Mouse (Mus musculus) lung, adult 2 months (tissue): ENCODE measurements at regions not wholly inside any gene's neighbourhood (a gene's known extent, or its start where the extent isn't known, plus 50 kb on each side); places are given as distances from the start of the nearest gene placed in this dataset.

Source experiments
- DNase-seq: peaks from one replicate; pipeline ENCODE4 v3.0.0; 2022
- H3K4me1 ChIP-seq: fragments of 200-500 bp; 2 replicates; pipeline ENCODE4 v1.6.1; 2011; ENCODE audit warnings: low read length; ENCODE audit not compliant: control insufficient read depth, insufficient read depth
- H3K4me3 ChIP-seq: fragments of 200-500 bp; replicated peaks from 2 replicates; pipeline ENCODE3; 2011; ENCODE audit warnings: low read depth, mild to moderate bottlenecking, control low read depth, low read length; ENCODE audit errors: extremely low read depth
- CTCF ChIP-seq: fragments of 200-500 bp; IDR thresholded peaks from 2 replicates; pipeline ENCODE4 v1.5.1; 2011; ENCODE audit warnings: mild to moderate bottlenecking, low read length, control low read depth; ENCODE audit not compliant: insufficient read depth
- POLR2A ChIP-seq: fragments of 200-500 bp; IDR thresholded peaks from 2 replicates; pipeline ENCODE4 v1.6.1; 2011; ENCODE audit warnings: low read depth, mild to moderate bottlenecking, control low read depth, low read length, borderline replicate concordance; ENCODE audit errors: extremely low read depth
- WGBS: fragments of 180-500 bp; shearing (Covaris S2); methylation state at CpG from one replicate; pipeline ENCODE4 v1.1.7; 2018; 5-methylcytosine and 5-hydroxymethylcytosine counted together

GRCm38 (mm10) chr11:19475068-19475786 is 448.9 kb upstream of the Spred2 start:
- DNase-seq = no peak
- Histone ChIP-seq H3K4me1 (peaks cover 2% of the 10 kb centered on the region; the same call in 1 of the 2 replicates), H3K4me3 (no peak overlapping the region)
- WGBS = 28% methylated on average over 18 of the region's 18 CpGs
- TF ChIP-seq CTCF = no peak

GRCm38 (mm10) chr11:19493089-19493756 is 431.0 kb upstream of the Spred2 start:
- no peak for DNase-seq
- no peaks in the 10 kb centered on the region for H3K4me1 ChIP-seq
- WGBS = 72% methylated on average over 2 of the region's 2 CpGs
- no peak for TF ChIP-seq POLR2A
- TF ChIP-seq CTCF = no peak
- no peak overlapping the region for H3K4me3 ChIP-seq

- TF ChIP-seq POLR2A (no peak), CTCF (no peak)
- WGBS = 88% methylated on average over 3 of the region's 3 CpGs
- H3K4me3 ChIP-seq = no peak overlapping the region
- no peaks in the 10 kb centered on the region for H3K4me1 ChIP-seq
- DNase-seq = no peak
Measured at GRCm38 (mm10) chr11:19521721-19522120, 402.5 kb upstream of the Spred2 start.

- no peak for TF ChIP-seq CTCF
- TF ChIP-seq POLR2A = no peak
- Histone ChIP-seq H3K4me3 (no peak overlapping the region), H3K4me1 (no peaks in the 10 kb centered on the region)
- 74% methylated on average over 6 of the region's 6 CpGs for WGBS
- DNase-seq = no peak
Measured at GRCm38 (mm10) chr11:19523853-19524487, 400.2 kb upstream of the Spred2 start.

GRCm38 (mm10) chr11:19529126-19529525 is 395.0 kb upstream of the Spred2 start:
- no peak for TF ChIP-seq CTCF
- no peak for TF ChIP-seq POLR2A
- no peak for DNase-seq
- WGBS = 70% methylated on average over 5 of the region's 5 CpGs

GRCm38 (mm10) chr11:19530652-19531051 is 393.5 kb upstream of the Spred2 start:
- 89% methylated on average over 3 of the region's 3 CpGs for WGBS
- no peaks in the 10 kb centered on the region for H3K4me1 ChIP-seq
- H3K4me3 ChIP-seq = no peak overlapping the region
- no peak for DNase-seq
- TF ChIP-seq CTCF = no peak
- no peak for TF ChIP-seq POLR2A

More at GRCm38 (mm10) chr11:19529126-19529525, 395.0 kb upstream of the Spred2 start:
- no peak overlapping the region for H3K4me3 ChIP-seq
- H3K4me1 ChIP-seq = no peaks in the 10 kb centered on the region

- Histone ChIP-seq H3K4me1 (no peaks in the 10 kb centered on the region), H3K4me3 (no peak overlapping the region)
- TF ChIP-seq POLR2A (no peak), CTCF (no peak)
- 27% methylated on average over 20 of the region's 20 CpGs for WGBS
- DNase-seq = peak; percentile 5
Measured at GRCm38 (mm10) chr11:19531255-19532003, 392.7 kb upstream of the Spred2 start.

- no peak overlapping the region for H3K4me3 ChIP-seq
- TF ChIP-seq POLR2A = no peak
- no peak for TF ChIP-seq CTCF
- WGBS = 80% methylated on average over 7 of the region's 7 CpGs
- DNase-seq = no peak
- H3K4me1 ChIP-seq = no peaks in the 10 kb centered on the region
Measured at GRCm38 (mm10) chr11:19532867-19533266, 391.3 kb upstream of the Spred2 start.

GRCm38 (mm10) chr11:19533701-19534100 is 390.5 kb upstream of the Spred2 start:
- no peak for DNase-seq
- WGBS = 59% methylated on average over 1 of the region's 1 CpGs

GRCm38 (mm10) chr11:19535215-19535614 is 389.0 kb upstream of the Spred2 start:
- 0 out of 2 replicates have a peak, but pooled peaks have one; percentile 1 for TF ChIP-seq CTCF
- TF ChIP-seq POLR2A = no peak
- Histone ChIP-seq H3K4me3 (no peak overlapping the region), H3K4me1 (no peaks in the 10 kb centered on the region)
- no peak for DNase-seq
- 81% methylated on average over 1 of the region's 1 CpGs for WGBS

More at GRCm38 (mm10) chr11:19533701-19534100, 390.5 kb upstream of the Spred2 start:
- H3K4me1 ChIP-seq = no peaks in the 10 kb centered on the region
- TF ChIP-seq POLR2A (no peak), CTCF (peak; percentile 34; the same call in 1 of the 2 replicates)
- no peak overlapping the region for H3K4me3 ChIP-seq
